Mouse (Mus musculus) cerebellum, adult 2 months (tissue): ENCODE data around the gene Hpd.

Experiments used
- CTCF ChIP-seq: fragments of 200-500 bp; IDR thresholded peaks from 2 replicates; pipeline ENCODE4 v1.5.1; 2011; ENCODE audit warnings: low read depth, mild to moderate bottlenecking, control low read depth, low read length, moderate library complexity, borderline replicate concordance; ENCODE audit not compliant: insufficient read depth
- POLR2A ChIP-seq: fragments of 200-500 bp; IDR thresholded peaks from 2 replicates; pipeline ENCODE4 v1.6.1; 2011; ENCODE audit warnings: low read length, control low read depth, borderline replicate concordance; ENCODE audit not compliant: insufficient read depth

- TF ChIP-seq CTCF, result no peak
- no peak for TF ChIP-seq POLR2A
Observed at GRCm38 (mm10) chr5:123170365-123170764, 12.2 kb downstream of the Hpd start.
